Mouse (Mus musculus) midbrain, embryonic 12.5 days (tissue): ENCODE results near the gene Foxc2. TPM values are rescaled to one million over a fixed set of nuclear protein-coding genes. Genes with fewer than 3 reads are reported as not detected.

Experiments used
- ATAC-seq: fragments of 200-750 bp; cut with Nextera tagmentation; 2 replicates; pipeline ENCODE4 v1.8.0; 2017; ENCODE audit warnings: low read depth, moderate TSS enrichment, moderate library complexity; ENCODE audit not compliant: low FRiP score
- H3K27ac ChIP-seq: fragments of 300-500 bp; sonication (generic); replicated peaks from 2 replicates; pipeline ENCODE4 v1.5.1; 2016; ENCODE audit warnings: mild to moderate bottlenecking
- H3K27me3 ChIP-seq: fragments of 300-500 bp; sonication (generic); 2 replicates; pipeline ENCODE4 v1.6.1; 2016; ENCODE audit warnings: mild to moderate bottlenecking
- H3K36me3 ChIP-seq: fragments of 300-500 bp; sonication (generic); 2 replicates; pipeline ENCODE4 v1.6.1; 2016
- H3K4me1 ChIP-seq: fragments of 300-500 bp; sonication (generic); 2 replicates; pipeline ENCODE4 v1.6.1; 2016
- H3K4me2 ChIP-seq: fragments of 300-500 bp; sonication (generic); replicated peaks from 2 replicates; pipeline ENCODE4 v1.6.1; 2016; ENCODE audit warnings: mild to moderate bottlenecking, moderate library complexity
- H3K4me3 ChIP-seq: fragments of 300-500 bp; sonication (generic); 2 replicates; pipeline ENCODE4 v1.5.1; 2016; ENCODE audit warnings: mild to moderate bottlenecking
- H3K9ac ChIP-seq: fragments of 300-500 bp; sonication (generic); replicated peaks from 2 replicates; pipeline ENCODE4 v1.6.1; 2016; ENCODE audit warnings: mild to moderate bottlenecking, moderate library complexity
- H3K9me3 ChIP-seq: fragments of 300-500 bp; sonication (generic); 2 replicates; pipeline ENCODE4 v1.6.1; 2016; ENCODE audit warnings: mild to moderate bottlenecking
- WGBS: fragments of 180-500 bp; shearing (Covaris S2); methylation state at CpG from one replicate; pipeline ENCODE4 v1.1.7; 2016; 5-methylcytosine and 5-hydroxymethylcytosine counted together
- polyA plus RNA-seq: library from polyadenylated mRNA; unstranded; fragments of >200 nt; fragmentation: Nextera tagmentation; extraction: Ambion mirVana; gene quantifications from 2 replicates; pipeline ENCODE4 v1.2.1, GENCODE M21; 2016

Foxc2 gene
- polyA plus RNA-seq, 1 experiment from 2014 or later = 17.4 TPM

DNA sequence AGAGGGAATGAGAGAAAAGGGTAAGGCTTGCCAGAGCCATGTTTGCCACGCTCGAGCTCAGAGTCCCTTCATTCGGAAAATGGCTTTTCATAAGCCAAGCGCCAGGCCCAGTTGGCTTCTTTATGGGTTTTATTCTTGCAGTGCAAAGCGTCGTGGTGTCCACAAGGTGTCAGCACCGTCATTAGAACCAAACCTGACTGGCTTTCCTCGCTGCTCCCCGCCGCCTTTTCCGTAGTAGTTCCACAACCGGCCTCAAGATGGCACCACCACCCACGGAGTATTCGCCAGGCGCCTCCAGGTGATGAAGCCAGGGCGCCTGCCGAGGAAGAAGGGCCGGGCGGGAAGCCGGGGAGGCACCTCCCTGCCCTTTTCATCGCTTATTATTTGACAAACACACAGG, 2.7 kb upstream of the Foxc2 start:
- no peak overlapping the region for H3K27ac ChIP-seq
- no peak for ATAC-seq
- WGBS = under 1% methylated on average over 21 of the region's 21 CpGs

DNA sequence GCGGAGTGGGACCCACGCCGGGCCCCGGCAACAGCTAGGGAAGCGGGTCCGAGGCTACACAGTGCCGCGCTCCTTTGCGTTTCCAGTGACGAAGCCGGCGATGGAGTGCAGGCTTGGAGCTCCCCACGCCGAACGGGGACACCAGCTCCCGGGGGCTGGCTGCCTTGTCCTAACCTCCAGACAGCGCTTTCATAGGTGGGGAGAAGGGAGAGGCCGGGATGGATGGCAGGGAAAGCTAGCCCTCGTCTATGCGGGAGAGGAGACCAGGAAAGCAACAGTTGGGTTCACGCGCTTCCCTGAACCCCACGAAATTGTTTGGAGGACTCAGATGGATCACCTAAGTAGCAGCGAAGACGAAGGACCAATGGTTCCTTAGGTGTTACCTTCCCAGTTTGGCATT, 835 bp upstream of the Foxc2 start:
- WGBS = under 1% methylated on average over 25 of the region's 25 CpGs
- no peak overlapping the region for H3K4me2 ChIP-seq

More for the DNA sequence above, 2.7 kb upstream of the Foxc2 start:
- Histone ChIP-seq H3K9ac (no peak overlapping the region), H3K4me3 (no peak overlapping the region), H3K36me3 (no peaks in the 10 kb centered on the region), H3K4me1 (peaks cover 15% of the 10 kb centered on the region), H3K4me2 (no peak overlapping the region), H3K9me3 (no peaks in the 10 kb centered on the region), H3K27me3 (peaks cover 86% of the 10 kb centered on the region)

GRCm38 (mm10) chr8:121116591-121117185, 717 bp downstream of the Foxc2 start:
- peaks cover 97% of the 10 kb centered on the region for H3K27me3 ChIP-seq
- no peaks in the 10 kb centered on the region for H3K36me3 ChIP-seq
- H3K4me1 ChIP-seq = peaks cover 15% of the 10 kb centered on the region
- WGBS = 1% methylated on average over 55 of the region's 55 CpGs
- peak overlapping the region; percentile 42 for H3K4me3 ChIP-seq
- peak overlapping the region; percentile 35; the same call in 1 of the 2 replicates for H3K9ac ChIP-seq
- 0 out of 2 replicates have a peak overlapping the region, but pooled peaks have one; percentile 2 for H3K27ac ChIP-seq
- ATAC-seq = no peak
- peak overlapping the region; percentile 56 for H3K4me2 ChIP-seq
- no peaks in the 10 kb centered on the region for H3K9me3 ChIP-seq

More for the DNA sequence above, 835 bp upstream of the Foxc2 start:
- H3K4me3 ChIP-seq = no peak overlapping the region; the same call in 1 of the 2 replicates
- H3K36me3 ChIP-seq = no peaks in the 10 kb centered on the region
- no peak for ATAC-seq
- H3K9ac ChIP-seq = no peak overlapping the region
- peaks cover 95% of the 10 kb centered on the region for H3K27me3 ChIP-seq
- H3K27ac ChIP-seq = no peak overlapping the region
- H3K4me1 ChIP-seq = peaks cover 15% of the 10 kb centered on the region
- no peaks in the 10 kb centered on the region for H3K9me3 ChIP-seq

DNA sequence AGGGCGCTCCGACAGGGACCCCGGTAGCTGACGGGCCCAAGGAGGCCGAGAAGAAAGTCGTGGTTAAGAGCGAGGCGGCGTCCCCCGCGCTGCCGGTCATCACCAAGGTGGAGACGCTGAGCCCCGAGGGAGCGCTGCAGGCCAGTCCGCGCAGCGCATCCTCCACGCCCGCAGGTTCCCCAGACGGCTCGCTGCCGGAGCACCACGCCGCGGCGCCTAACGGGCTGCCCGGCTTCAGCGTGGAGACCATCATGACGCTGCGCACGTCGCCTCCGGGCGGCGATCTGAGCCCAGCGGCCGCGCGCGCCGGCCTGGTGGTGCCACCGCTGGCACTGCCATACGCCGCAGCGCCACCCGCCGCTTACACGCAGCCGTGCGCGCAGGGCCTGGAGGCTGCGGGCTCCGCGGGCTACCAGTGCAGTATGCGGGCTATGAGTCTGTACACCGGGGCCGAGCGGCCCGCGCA, 1.2 kb downstream of the Foxc2 start:
- Histone ChIP-seq H3K4me1 (peaks cover 15% of the 10 kb centered on the region), H3K36me3 (no peaks in the 10 kb centered on the region), H3K9ac (no peak overlapping the region), H3K27ac (no peak overlapping the region), H3K4me3 (peak overlapping the region; percentile 42), H3K27me3 (peaks cover 97% of the 10 kb centered on the region), H3K4me2 (peak overlapping the region; percentile 27), H3K9me3 (no peaks in the 10 kb centered on the region)
- ATAC-seq = no peak
- under 1% methylated on average over 61 of the region's 62 CpGs for WGBS

GRCm38 (mm10) chr8:121117906-121118305, 1.9 kb downstream of the Foxc2 start:
- Histone ChIP-seq H3K4me2 (no peak overlapping the region), H3K4me3 (peak overlapping the region; percentile 42), H3K4me1 (peaks cover 15% of the 10 kb centered on the region), H3K27me3 (peaks cover 97% of the 10 kb centered on the region), H3K9ac (no peak overlapping the region), H3K9me3 (no peaks in the 10 kb centered on the region), H3K36me3 (no peaks in the 10 kb centered on the region), H3K27ac (no peak overlapping the region)
- ATAC-seq = no peak
- under 1% methylated on average over 27 of the region's 28 CpGs for WGBS

DNA sequence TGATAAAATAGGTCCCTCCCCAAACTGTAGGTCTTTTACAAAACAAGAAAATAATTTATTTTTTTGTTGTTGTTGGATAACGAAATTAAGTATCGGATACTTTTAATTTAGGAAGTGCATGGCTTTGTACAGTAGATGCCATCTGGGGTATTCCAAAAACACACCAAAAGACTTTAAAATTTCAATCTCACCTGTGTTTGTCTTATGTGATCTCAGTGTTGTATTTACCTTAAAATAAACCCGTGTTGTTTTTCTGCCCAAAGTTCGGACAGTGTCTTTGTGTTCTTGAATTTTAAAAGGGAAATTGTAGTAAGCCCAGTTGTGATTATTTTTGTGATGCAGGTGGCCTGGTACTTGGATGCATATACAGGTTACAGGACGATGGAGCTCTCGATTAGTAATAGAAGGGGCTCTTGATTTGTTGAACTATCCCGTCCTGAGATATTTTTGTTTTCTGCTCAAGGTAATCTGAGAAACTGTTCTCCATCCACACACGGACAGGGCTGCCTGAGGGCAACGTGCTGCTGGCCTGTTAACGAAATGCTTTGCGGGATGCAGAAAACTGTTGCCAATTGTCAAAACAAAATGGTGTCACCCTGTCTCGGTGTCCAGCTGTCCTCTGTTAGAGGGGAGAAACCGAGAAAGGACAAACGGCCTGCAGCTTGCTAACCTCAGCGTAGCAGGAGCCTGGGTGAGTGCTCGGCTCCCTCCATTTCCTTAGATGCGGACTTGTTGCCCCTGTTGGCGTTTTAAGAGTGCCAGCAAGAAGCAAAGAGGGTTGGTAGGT, 2.9 kb downstream of the Foxc2 start:
- H3K4me2 ChIP-seq = no peak overlapping the region
- H3K9ac ChIP-seq = no peak overlapping the region
- H3K4me1 ChIP-seq = peaks cover 12% of the 10 kb centered on the region
- peak overlapping the region; percentile 17 for H3K4me3 ChIP-seq
- ATAC-seq = no peak
- H3K9me3 ChIP-seq = no peaks in the 10 kb centered on the region
- no peaks in the 10 kb centered on the region for H3K36me3 ChIP-seq
- H3K27ac ChIP-seq = no peak overlapping the region
- 2% methylated on average over 18 of the region's 18 CpGs for WGBS
- H3K27me3 ChIP-seq = peaks cover 97% of the 10 kb centered on the region

DNA sequence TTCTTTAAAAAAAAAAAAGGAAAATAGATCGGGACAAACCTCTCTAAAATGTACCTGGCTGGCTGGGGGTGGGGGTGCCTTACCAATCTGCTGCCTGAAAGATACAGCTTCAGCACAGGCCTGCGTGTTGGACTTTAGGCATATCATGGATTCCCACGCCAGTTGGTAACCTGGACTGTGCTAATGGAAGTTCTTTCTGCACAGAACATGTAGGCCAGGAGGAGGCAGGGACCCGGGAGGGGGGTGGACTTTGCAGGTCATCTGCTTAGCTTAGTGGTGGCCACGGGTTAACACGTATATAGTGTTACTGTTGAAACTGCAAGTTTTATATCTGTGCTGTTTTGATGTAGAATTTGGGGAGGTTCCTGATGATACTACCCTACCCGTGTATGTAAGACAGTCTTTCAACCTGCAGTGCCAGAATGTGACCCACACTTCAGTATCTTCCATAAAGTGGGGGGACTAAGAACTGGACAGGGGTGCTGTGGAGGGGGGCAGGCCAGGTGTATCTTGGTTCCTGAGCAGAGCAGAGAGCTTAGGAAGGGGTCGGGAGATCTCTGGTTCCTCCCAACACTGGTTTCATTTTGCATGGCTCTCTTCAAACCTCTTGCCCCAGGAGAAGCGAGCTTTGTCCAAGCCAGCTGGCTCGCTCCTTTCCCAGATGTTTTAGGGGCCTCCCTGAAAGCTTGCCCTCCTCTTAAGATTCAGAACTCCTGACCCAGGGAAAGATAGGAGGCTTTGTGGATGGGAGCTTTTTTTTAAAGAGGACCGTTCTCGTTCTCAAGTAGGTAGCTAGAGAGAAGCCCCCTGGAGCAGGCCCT, 3.9 kb downstream of the Foxc2 start:
- peaks cover 97% of the 10 kb centered on the region for H3K27me3 ChIP-seq

GRCm38 (mm10) chr8:121120456-121121419, 4.8 kb downstream of the Foxc2 start:
- WGBS = 5% methylated on average over 17 of the region's 17 CpGs
- ATAC-seq = no peak
- Histone ChIP-seq H3K4me3 (no peak overlapping the region), H3K9me3 (no peaks in the 10 kb centered on the region), H3K4me2 (no peak overlapping the region), H3K27ac (no peak overlapping the region), H3K4me1 (peaks cover 21% of the 10 kb centered on the region), H3K27me3 (peaks cover 98% of the 10 kb centered on the region), H3K9ac (no peak overlapping the region), H3K36me3 (no peaks in the 10 kb centered on the region)

More for the DNA sequence above, 3.9 kb downstream of the Foxc2 start:
- no peak overlapping the region for H3K27ac ChIP-seq
- peaks cover 13% of the 10 kb centered on the region for H3K4me1 ChIP-seq
- no peaks in the 10 kb centered on the region for H3K9me3 ChIP-seq
- no peak for ATAC-seq
- no peak overlapping the region for H3K4me2 ChIP-seq
- no peaks in the 10 kb centered on the region for H3K36me3 ChIP-seq
- no peak overlapping the region for H3K4me3 ChIP-seq
- no peak overlapping the region for H3K9ac ChIP-seq
- WGBS = 2% methylated on average over 12 of the region's 12 CpGs

DNA sequence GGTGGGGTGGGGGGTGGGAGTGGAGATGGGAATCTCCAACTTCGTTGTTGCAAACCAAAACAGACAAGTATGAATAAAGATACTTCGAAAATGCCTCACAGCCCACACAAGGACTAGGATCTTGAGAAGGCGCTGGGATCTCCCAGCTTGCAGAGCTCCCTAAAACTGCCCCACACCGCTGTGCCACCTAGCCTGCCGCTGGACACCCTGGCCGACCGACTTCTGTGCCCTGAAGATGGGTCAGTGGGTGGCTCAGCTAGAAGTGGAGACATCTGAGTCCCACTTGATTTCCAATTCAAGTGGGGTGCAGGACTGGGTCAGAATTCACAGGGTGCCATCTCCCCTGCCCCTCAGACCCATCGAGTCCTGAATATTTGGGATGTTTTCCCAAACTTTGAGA, 5.7 kb downstream of the Foxc2 start:
- WGBS = 3% methylated on average over 8 of the region's 8 CpGs
- H3K4me2 ChIP-seq = no peak overlapping the region

DNA sequence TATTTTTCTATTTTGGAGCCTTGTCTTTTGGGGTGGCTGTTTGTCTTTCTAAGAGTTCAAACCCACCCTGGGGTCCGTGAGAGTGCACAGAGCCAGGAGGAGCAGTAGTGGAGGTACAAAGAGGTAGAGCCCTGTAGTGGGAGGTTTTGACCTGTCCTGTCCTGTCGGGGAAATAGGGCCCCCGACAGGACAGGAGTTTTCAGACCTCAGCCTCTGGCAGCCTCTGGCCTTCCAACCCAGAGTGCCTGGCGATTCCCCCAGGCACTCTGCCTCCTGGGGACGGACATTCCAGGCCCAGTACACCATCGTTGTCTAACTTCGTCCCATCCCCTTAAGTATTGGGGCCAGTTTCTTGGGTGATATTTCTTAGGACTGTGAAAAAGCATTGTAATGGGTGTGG, 6.4 kb downstream of the Foxc2 start:
- H3K4me2 ChIP-seq = no peak overlapping the region
- no peak overlapping the region for H3K4me3 ChIP-seq
- H3K9ac ChIP-seq = no peak overlapping the region
- peaks cover 13% of the 10 kb centered on the region for H3K4me1 ChIP-seq
- no peaks in the 10 kb centered on the region for H3K36me3 ChIP-seq
- H3K27ac ChIP-seq = no peak overlapping the region
- no peak for ATAC-seq
- H3K9me3 ChIP-seq = no peaks in the 10 kb centered on the region
- H3K27me3 ChIP-seq = peaks cover 99% of the 10 kb centered on the region
- WGBS = 5% methylated on average over 7 of the region's 7 CpGs

More for the DNA sequence above, 5.7 kb downstream of the Foxc2 start:
- no peak for ATAC-seq
- no peak overlapping the region for H3K9ac ChIP-seq
- no peaks in the 10 kb centered on the region for H3K36me3 ChIP-seq
- no peak overlapping the region for H3K27ac ChIP-seq
- peaks cover 99% of the 10 kb centered on the region for H3K27me3 ChIP-seq
- H3K9me3 ChIP-seq = no peaks in the 10 kb centered on the region
- no peak overlapping the region for H3K4me3 ChIP-seq
- peaks cover 16% of the 10 kb centered on the region for H3K4me1 ChIP-seq

DNA sequence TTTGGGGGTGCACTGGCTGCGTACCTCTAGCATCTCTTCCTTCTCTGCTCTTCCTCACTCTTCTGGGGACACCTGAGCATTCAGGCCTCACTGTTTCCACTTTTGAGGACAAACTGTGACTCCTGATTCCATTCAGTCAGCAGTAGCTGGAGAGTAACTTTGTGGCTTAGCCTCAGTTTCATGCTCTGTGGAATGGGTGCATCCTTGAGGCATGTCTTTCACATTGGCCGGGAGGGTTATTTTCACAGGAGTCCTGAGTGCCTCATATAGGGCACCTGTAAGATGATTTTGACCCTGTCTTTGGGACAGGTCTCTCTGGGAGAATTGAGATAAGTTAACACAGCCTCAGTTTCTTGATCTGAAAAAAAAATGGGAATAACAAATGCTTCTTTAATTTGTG, 7.1 kb downstream of the Foxc2 start:
- Histone ChIP-seq H3K4me2 (no peak overlapping the region), H3K36me3 (no peaks in the 10 kb centered on the region), H3K9ac (no peak overlapping the region), H3K4me1 (peaks cover 16% of the 10 kb centered on the region), H3K9me3 (no peaks in the 10 kb centered on the region), H3K4me3 (no peak overlapping the region), H3K27me3 (peaks cover 99% of the 10 kb centered on the region), H3K27ac (no peak overlapping the region)
- 28% methylated on average over 2 of the region's 2 CpGs for WGBS
- ATAC-seq = no peak
